ENCODE assay signal across 27 mouse cellular contexts in the genomic region with DNA sequence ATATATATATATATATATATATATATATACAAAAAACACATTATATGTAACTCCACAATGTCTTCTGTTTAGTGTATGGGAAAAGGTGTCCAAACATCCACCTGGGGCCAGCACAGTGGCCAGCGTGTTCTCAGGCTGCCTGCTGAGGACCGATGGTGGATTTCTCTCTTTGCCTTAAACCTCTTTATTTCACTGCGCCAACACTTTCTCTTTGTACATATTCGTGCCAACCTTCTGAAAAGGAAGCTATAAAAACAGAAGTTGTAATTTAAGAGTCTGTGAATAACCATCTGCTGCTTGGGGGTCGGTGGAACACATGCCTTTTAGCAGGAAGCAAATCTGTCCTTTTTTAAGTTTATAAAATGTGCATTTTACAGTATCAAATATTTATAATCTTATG. TPM values are rescaled to one million over a fixed set of nuclear protein-coding genes. Genes with fewer than 3 reads are reported as not detected.
DNase-seq lines count a peak whose midpoint lies in the region; ATAC-seq and TF ChIP-seq lines count a peak whose summit lies in the region.
"Had no signal": no experiment of that assay in that cellular context is flagged by ENCODE, and none has a peak within 500 bp of the region (broad histone marks: within the 10 kb centered on the region; RNA-seq: fewer than 3 reads in every experiment).

No protein-coding gene starts in this region.

- no peak overlapping the region for H3K4me2 ChIP-seq in hindbrain, embryonic 11.5 days (replicated peaks; ENCODE audit: low read depth, low read length)
- peak overlapping the region; percentile 30; the same call in 1 of the 2 replicates for H3K4me2 ChIP-seq in midbrain, embryonic 16.5 days (ENCODE audit: low read length)
- H3K4me2 ChIP-seq: intestine, embryonic 15.5 days; liver, embryonic 11.5 days; neural tube, embryonic 15.5 days had no signal

- H3K27me3 ChIP-seq in cerebellum, adult 2 months (ENCODE audit: control insufficient read depth, insufficient read depth, low read length): no peaks in the 10 kb centered on the region
- peaks cover 82% of the 10 kb centered on the region for H3K27me3 ChIP-seq in hindbrain, embryonic 11.5 days (ENCODE audit: control insufficient read depth, insufficient read depth, low read length)
- peaks cover 99% of the 10 kb centered on the region for H3K27me3 ChIP-seq in midbrain, embryonic 10.5 days (ENCODE audit: low read depth, poor library complexity, severe bottlenecking)
- H3K27me3 ChIP-seq in midbrain, embryonic 16.5 days (ENCODE audit: control insufficient read depth, insufficient read depth, low read depth, low read length): peaks cover 16% of the 10 kb centered on the region

- peak in 1 of 2 experiments; percentile 42 for DNase-seq in cerebellum, adult 2 months
- no peak for DNase-seq in cerebellum, postnatal 25 days
- DNase-seq in hindbrain, embryonic 11.5 days (ENCODE audit: low spot score): peak; percentile 39
- DNase-seq in midbrain, embryonic 10.5 days (ENCODE audit: low spot score): no peak
- no peak for DNase-seq in adrenal gland, adult 8-10 months
- DNase-seq in heart, adult 8-10 months (ENCODE audit: low spot score): no peak
- DNase-seq: adrenal gland, postnatal 25 days; heart, postnatal 4 days; kidney, adult 9 months; kidney, postnatal 14 days; liver, postnatal 0 days; right cerebral cortex, adult 18-20 months; thymus, adult 18-20 months; thymus, postnatal 36 days had no signal

- H3K4me1 ChIP-seq in cerebellum, adult 2 months (ENCODE audit: control insufficient read depth, insufficient read depth, low read length): peaks cover 28% of the 10 kb centered on the region
- 0 out of 2 replicates have a peak, but pooled peaks cover 2% of the 10 kb centered on the region for H3K4me1 ChIP-seq in hindbrain, embryonic 11.5 days (replicated peaks; ENCODE audit: control insufficient read depth, insufficient read depth, low read length)
- peaks cover 73% of the 10 kb centered on the region for H3K4me1 ChIP-seq in midbrain, embryonic 10.5 days
- peaks cover 7% of the 10 kb centered on the region; the same call in 1 of the 2 replicates for H3K4me1 ChIP-seq in midbrain, embryonic 16.5 days (ENCODE audit: control insufficient read depth, insufficient read depth, low read length)

- no peak for TF ChIP-seq POLR2A in cerebellum, adult 2 months (IDR thresholded peaks at IDR 0.05; ENCODE audit: borderline replicate concordance, insufficient read depth, low read length)

- H3K36me3 ChIP-seq in hindbrain, embryonic 11.5 days (ENCODE audit: control insufficient read depth, insufficient read depth, low read length): no peaks in the 10 kb centered on the region
- H3K36me3 ChIP-seq in midbrain, embryonic 10.5 days: peaks cover 53% of the 10 kb centered on the region
- no peaks in the 10 kb centered on the region for H3K36me3 ChIP-seq in midbrain, embryonic 16.5 days (ENCODE audit: control insufficient read depth, insufficient read depth, low read length)
- H3K36me3 ChIP-seq: embryonic facial prominence, embryonic 10.5 days; heart, embryonic 10.5 days; intestine, embryonic 15.5 days; neural tube, embryonic 15.5 days had no signal

- no peaks in the 10 kb centered on the region for H3K9me3 ChIP-seq in hindbrain, embryonic 11.5 days (ENCODE audit: control insufficient read depth, low read length)
- H3K9me3 ChIP-seq in midbrain, embryonic 10.5 days (replicated peaks): no peaks in the 10 kb centered on the region
- no peaks in the 10 kb centered on the region for H3K9me3 ChIP-seq in midbrain, embryonic 16.5 days (replicated peaks; ENCODE audit: control insufficient read depth, low read length, poor library complexity, severe bottlenecking)
- H3K9me3 ChIP-seq: embryonic facial prominence, embryonic 10.5 days; heart, embryonic 10.5 days; intestine, embryonic 15.5 days; neural tube, embryonic 15.5 days had no signal

- no peak for TF ChIP-seq CTCF in cerebellum, adult 2 months (IDR thresholded peaks at IDR 0.05; ENCODE audit: borderline replicate concordance, insufficient read depth, low read depth, low read length)

- no peak overlapping the region for H3K27ac ChIP-seq in cerebellum, adult 2 months (ENCODE audit: insufficient read depth, low read length)
- H3K27ac ChIP-seq in hindbrain, embryonic 11.5 days (ENCODE audit: low read depth, low read length): no peak overlapping the region
- H3K27ac ChIP-seq in midbrain, embryonic 10.5 days (replicated peaks): peak overlapping the region; percentile 94
- no peak overlapping the region for H3K27ac ChIP-seq in midbrain, embryonic 16.5 days (ENCODE audit: low read length)
- H3K27ac ChIP-seq: embryonic facial prominence, embryonic 10.5 days; heart, embryonic 10.5 days; intestine, embryonic 15.5 days; macrophage; neural tube, embryonic 15.5 days had no signal

- H3K4me3 ChIP-seq in cerebellum, adult 2 months (replicated peaks; ENCODE audit: insufficient read depth, low read depth, low read length): peak overlapping the region; percentile 47
- H3K4me3 ChIP-seq in hindbrain, embryonic 11.5 days (ENCODE audit: low read depth, low read length): no peak overlapping the region
- H3K4me3 ChIP-seq in midbrain, embryonic 10.5 days: peak overlapping the region; percentile 51
- no peak overlapping the region for H3K4me3 ChIP-seq in midbrain, embryonic 16.5 days (ENCODE audit: low read depth, low read length)
- H3K4me3 ChIP-seq: intestine, embryonic 15.5 days; neural tube, embryonic 15.5 days had no signal

- WGBS in cerebellum, adult 2 months: 4% methylated on average over 5 of the region's 5 CpGs
- WGBS in hindbrain, embryonic 11.5 days: 8% methylated on average over 5 of the region's 5 CpGs
- 20% methylated on average over 5 of the region's 5 CpGs for WGBS in midbrain, embryonic 10.5 days
- whole genome bisulfite sequencing in midbrain, embryonic 16.5 days: 18% methylated on average over 5 of the region's 5 CpGs

- H3K9ac ChIP-seq in hindbrain, embryonic 11.5 days (ENCODE audit: low read depth, low read length): no peak overlapping the region
- H3K9ac ChIP-seq in midbrain, embryonic 16.5 days (ENCODE audit: low read depth, low read length): no peak overlapping the region
- H3K9ac ChIP-seq: intestine, embryonic 15.5 days; liver, postnatal 0 days; neural tube, embryonic 15.5 days had no signal

- ATAC-seq in hindbrain, embryonic 11.5 days (ENCODE audit: low FRiP score): no peak
- no peak for ATAC-seq in midbrain, embryonic 16.5 days
- ATAC-seq: intestine, embryonic 15.5 days; liver, postnatal 0 days; lung, postnatal 0 days had no signal

RNA-seq across cellular contexts. Expression of gene En2, which starts 6.2 kb away (rescaled TPM):
- polyA plus RNA-seq in cerebellum, adult 2 months (2012; rRNA removed): 72.9 and 92.2 TPM in 2 replicates
- 1.1 and 1.2 TPM in 2 replicates for polyA plus RNA-seq in hindbrain, embryonic 11.5 days (2014; fragmentation: Nextera tagmentation; extraction: Ambion mirVana)
- 0.84 and 1.1 TPM in 2 replicates for polyA plus RNA-seq in midbrain, embryonic 10.5 days (2016; fragmentation: Nextera tagmentation; extraction: Ambion mirVana)
- polyA plus RNA-seq in midbrain, embryonic 16.5 days (2015; fragmentation: Nextera tagmentation; extraction: Ambion mirVana): 0.55 and 0.72 TPM in 2 replicates
- total RNA-seq in adrenal gland, adult 8-10 months (2022): under 1 TPM in 2 of 4 experiments, not detected in 2; 0.38 to 0.41 TPM
- under 1 TPM in 1 of 4 experiments, not detected in 3; 0.09 TPM for total RNA-seq in heart, adult 8-10 months (2022)
- total RNA-seq: heart, postnatal 4 days had no signal
- polyA plus RNA-seq: embryonic facial prominence, embryonic 10.5 days; forebrain, embryonic 11.5 days; gonadal fat pad, adult 2 months; heart, embryonic 10.5 days; heart, embryonic 16.5 days; intestine, embryonic 15.5 days; limb, embryonic 11.5 days; liver, embryonic 11.5 days; liver, postnatal 0 days; lung, postnatal 0 days; macrophage; neural tube, embryonic 15.5 days; stomach, embryonic 16.5 days had no signal

Comparison
In these comparisons a context has a peak if more than half of its experiments do, and no peak if none do; other contexts are left out.
1. H3K4me3 ChIP-seq: peak in cerebellum, adult 2 months (single experiment) and midbrain, embryonic 10.5 days (single experiment); none in hindbrain, embryonic 11.5 days (single experiment) and midbrain, embryonic 16.5 days (single experiment).
2. RNA of gene En2, which starts 6.2 kb away (polyA plus RNA-seq): 72.9 to 92.2 TPM in cerebellum, adult 2 months; 1.1 to 1.2 TPM in hindbrain, embryonic 11.5 days, 0.84 to 1.1 TPM in midbrain, embryonic 10.5 days and 0.55 to 0.72 TPM in midbrain, embryonic 16.5 days; every median in the first group is over 10 times any median in the second.